Mouse (Mus musculus): Measurements from ENCODE around the gene Cstb. TPM values are rescaled to one million over a fixed set of nuclear protein-coding genes. Genes with fewer than 3 reads are reported as not detected.
A peak's percentile ranks its signal among the peaks of the same experiment; 100 is the strongest.

The Cstb gene
- polyA plus RNA-seq, 1 experiment from 2014 or later = 1,296 TPM

GRCm38 (mm10) chr10:78402301-78402922 is 23.1 kb upstream of the Cstb start:
- Histone ChIP-seq H3K4me1 (replicated peaks; ENCODE audit: control insufficient read depth, insufficient read depth, low read length) (no peaks in the 10 kb centered on the region), H3K9ac (ENCODE audit: low read depth, low read length) (no peak overlapping the region), H3K4me2 (replicated peaks; ENCODE audit: low read depth) (no peak overlapping the region), H3K27me3 (replicated peaks; ENCODE audit: control insufficient read depth, insufficient read depth, low read length) (no peaks in the 10 kb centered on the region), H3K27ac (ENCODE audit: low read depth, low read length) (no peak overlapping the region), H3K9me3 (ENCODE audit: control insufficient read depth) (no peaks in the 10 kb centered on the region), H3K4me3 (ENCODE audit: low read depth, low read length) (no peak overlapping the region), H3K36me3 (ENCODE audit: control insufficient read depth, insufficient read depth) (peaks cover 75% of the 10 kb centered on the region)
- WGBS = 93% methylated on average over 14 of the region's 14 CpGs
- no peak for TF ChIP-seq CTCF (IDR thresholded peaks at IDR 0.05; ENCODE audit: low read depth)
- ATAC-seq = no peak

GRCm38 (mm10) chr10:78406152-78406551 is 19.3 kb upstream of the Cstb start:
- H3K9me3 ChIP-seq (ENCODE audit: control insufficient read depth) = no peaks in the 10 kb centered on the region
- H3K27me3 ChIP-seq (replicated peaks; ENCODE audit: control insufficient read depth, insufficient read depth, low read length) = no peaks in the 10 kb centered on the region
- no peak overlapping the region for H3K9ac ChIP-seq (ENCODE audit: low read depth, low read length)
- no peaks in the 10 kb centered on the region for H3K4me1 ChIP-seq (replicated peaks; ENCODE audit: control insufficient read depth, insufficient read depth, low read length)
- H3K27ac ChIP-seq (ENCODE audit: low read depth, low read length) = no peak overlapping the region
- 90% methylated on average over 6 of the region's 6 CpGs for WGBS
- no peak overlapping the region for H3K4me3 ChIP-seq (ENCODE audit: low read depth, low read length)
- peaks cover 91% of the 10 kb centered on the region for H3K36me3 ChIP-seq (ENCODE audit: control insufficient read depth, insufficient read depth)
- H3K4me2 ChIP-seq (replicated peaks; ENCODE audit: low read depth) = no peak overlapping the region
- no peak for ATAC-seq
- TF ChIP-seq CTCF (IDR thresholded peaks at IDR 0.05; ENCODE audit: low read depth) = no peak

DNA sequence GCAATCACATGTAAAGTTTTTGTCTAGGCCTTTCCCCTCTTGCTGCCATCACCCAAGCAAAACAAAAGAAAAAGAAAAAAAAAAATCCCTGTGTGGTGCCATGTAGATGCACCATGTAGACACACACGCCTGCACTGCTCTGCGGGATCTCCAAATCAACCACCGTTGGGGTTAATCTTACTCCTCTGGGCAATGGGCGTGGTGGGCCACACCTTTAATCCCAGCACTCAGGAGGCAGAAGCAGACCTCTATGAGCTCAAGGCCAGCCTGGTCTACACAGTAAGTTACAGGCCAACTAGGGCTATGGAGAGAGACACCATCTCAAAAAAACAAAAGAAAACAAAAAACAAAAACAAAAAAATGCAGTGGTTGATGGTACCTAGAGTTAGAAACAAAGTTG is 18.3 kb upstream of the Cstb start:
- 75% methylated on average over 4 of the region's 4 CpGs for WGBS
- H3K4me1 ChIP-seq (replicated peaks; ENCODE audit: control insufficient read depth, insufficient read depth, low read length) = no peaks in the 10 kb centered on the region
- H3K4me3 ChIP-seq (ENCODE audit: low read depth, low read length) = no peak overlapping the region
- H3K9me3 ChIP-seq (ENCODE audit: control insufficient read depth) = no peaks in the 10 kb centered on the region
- H3K27ac ChIP-seq (ENCODE audit: low read depth, low read length) = no peak overlapping the region
- H3K9ac ChIP-seq (ENCODE audit: low read depth, low read length) = no peak overlapping the region
- no peak for TF ChIP-seq CTCF (IDR thresholded peaks at IDR 0.05; ENCODE audit: low read depth)
- no peak for ATAC-seq
- H3K27me3 ChIP-seq (replicated peaks; ENCODE audit: control insufficient read depth, insufficient read depth, low read length) = no peaks in the 10 kb centered on the region
- peaks cover 82% of the 10 kb centered on the region for H3K36me3 ChIP-seq (ENCODE audit: control insufficient read depth, insufficient read depth)
- no peak overlapping the region for H3K4me2 ChIP-seq (replicated peaks; ENCODE audit: low read depth)

DNA sequence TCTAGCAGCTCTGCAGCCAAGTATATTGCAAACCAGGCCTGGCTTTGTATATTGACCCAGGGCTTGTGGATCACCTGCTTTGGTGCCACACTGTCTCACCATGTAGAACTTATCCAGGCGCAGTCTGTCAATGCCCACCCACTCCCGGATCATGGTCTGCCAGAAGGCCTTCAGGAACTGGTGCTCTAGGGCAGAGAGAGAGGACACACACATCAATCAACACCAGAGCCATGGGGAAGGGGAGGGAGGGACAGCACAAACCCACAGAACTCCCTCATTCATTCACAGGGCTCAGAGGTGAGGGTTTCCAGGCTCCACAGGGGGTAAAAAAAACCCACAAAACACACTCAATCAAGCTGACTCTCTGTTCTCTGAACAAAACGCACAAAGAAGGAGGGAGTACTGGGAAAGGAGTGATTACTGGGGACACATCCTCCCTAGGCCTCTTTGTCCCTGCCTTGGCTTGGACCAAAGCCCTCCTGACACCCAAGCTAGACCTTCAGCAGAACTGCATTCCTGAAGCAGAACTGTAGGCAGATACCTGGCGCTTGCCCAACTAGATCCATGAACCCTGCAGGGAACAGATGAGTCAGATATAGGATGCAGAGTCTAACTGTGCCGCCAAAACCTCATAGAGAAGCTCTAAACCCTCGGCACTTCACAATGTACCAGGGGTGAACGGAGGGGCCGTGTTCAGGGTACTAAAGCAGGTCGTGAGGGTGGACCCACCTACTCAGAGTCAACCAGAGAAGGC is 16.3 kb upstream of the Cstb start:
- Histone ChIP-seq H3K9me3 (ENCODE audit: control insufficient read depth) (no peaks in the 10 kb centered on the region), H3K4me2 (replicated peaks; ENCODE audit: low read depth) (no peak overlapping the region), H3K36me3 (ENCODE audit: control insufficient read depth, insufficient read depth) (peaks cover 61% of the 10 kb centered on the region), H3K4me1 (replicated peaks; ENCODE audit: control insufficient read depth, insufficient read depth, low read length) (no peaks in the 10 kb centered on the region), H3K27me3 (replicated peaks; ENCODE audit: control insufficient read depth, insufficient read depth, low read length) (no peaks in the 10 kb centered on the region), H3K9ac (ENCODE audit: low read depth, low read length) (no peak overlapping the region), H3K27ac (ENCODE audit: low read depth, low read length) (no peak overlapping the region), H3K4me3 (ENCODE audit: low read depth, low read length) (no peak overlapping the region)
- ATAC-seq = no peak
- no peak for TF ChIP-seq CTCF (IDR thresholded peaks at IDR 0.05; ENCODE audit: low read depth)
- 86% methylated on average over 9 of the region's 9 CpGs for WGBS

GRCm38 (mm10) chr10:78411851-78412250 is 13.6 kb upstream of the Cstb start:
- no peak for TF ChIP-seq CTCF (IDR thresholded peaks at IDR 0.05; ENCODE audit: low read depth)
- Histone ChIP-seq H3K4me3 (ENCODE audit: low read depth, low read length) (peak overlapping the region; percentile 58), H3K27ac (ENCODE audit: low read depth, low read length) (peak overlapping the region; percentile 84; the same call in 1 of the 2 replicates), H3K9ac (ENCODE audit: low read depth, low read length) (peak overlapping the region; percentile 79), H3K4me1 (replicated peaks; ENCODE audit: control insufficient read depth, insufficient read depth, low read length) (no peaks in the 10 kb centered on the region), H3K4me2 (replicated peaks; ENCODE audit: low read depth) (peak overlapping the region; percentile 85), H3K27me3 (replicated peaks; ENCODE audit: control insufficient read depth, insufficient read depth, low read length) (no peaks in the 10 kb centered on the region), H3K9me3 (ENCODE audit: control insufficient read depth) (no peaks in the 10 kb centered on the region), H3K36me3 (ENCODE audit: control insufficient read depth, insufficient read depth) (peaks cover 37% of the 10 kb centered on the region)
- WGBS = 9% methylated on average over 8 of the region's 8 CpGs
- ATAC-seq = no peak

DNA sequence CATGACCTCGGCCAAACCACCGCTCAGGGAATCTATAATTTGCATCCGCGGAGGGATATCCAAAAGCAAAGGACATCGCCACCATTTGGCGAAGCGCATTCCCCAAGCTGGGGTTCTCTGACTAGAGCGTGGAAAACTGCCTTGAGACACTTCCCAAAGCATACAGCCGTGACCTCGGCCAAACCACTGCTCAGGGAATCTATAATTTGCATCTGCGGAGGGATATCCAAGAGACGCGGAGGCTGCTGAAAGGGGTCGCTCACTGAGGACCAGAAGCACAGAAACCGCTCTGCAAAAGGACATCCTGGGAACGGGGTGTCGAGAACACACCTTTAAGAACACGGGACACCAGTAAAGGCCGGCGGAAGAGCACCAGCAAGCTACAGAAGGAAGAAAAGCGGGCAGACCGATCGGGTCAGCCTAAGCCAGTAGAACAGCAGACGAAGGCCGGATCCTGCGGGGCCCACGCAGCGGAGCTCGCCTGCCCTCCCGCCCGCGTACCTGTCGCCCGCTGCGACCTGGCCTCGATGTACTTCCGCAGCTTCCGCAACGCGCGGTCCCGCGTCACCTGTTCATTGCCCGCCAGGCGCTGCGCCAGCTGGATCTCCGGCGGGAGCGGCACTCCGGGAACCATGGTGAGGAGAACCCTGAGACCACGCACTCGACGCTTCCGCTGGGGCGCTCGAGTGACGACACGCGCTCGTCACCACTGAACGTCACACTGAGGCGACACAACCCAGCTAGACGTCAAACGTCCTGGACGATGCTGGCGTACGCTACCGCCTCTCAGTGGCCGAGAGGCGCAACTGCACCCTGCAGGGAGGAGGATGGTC is 12.9 kb upstream of the Cstb start, which contains the start of gene Rrp1:
Rrp1 (minus strand) TSS at position 725 of the 833 bp plus-strand sequence.
- no peaks in the 10 kb centered on the region for H3K9me3 ChIP-seq (ENCODE audit: control insufficient read depth)
- peak within 1 kb of the TSS; percentile 85 for H3K4me2 ChIP-seq (replicated peaks; ENCODE audit: low read depth)
- TF ChIP-seq CTCF (IDR thresholded peaks at IDR 0.05; ENCODE audit: low read depth) = peak; percentile 100
- peak; percentile 89 for ATAC-seq
- no peaks in the 10 kb centered on the region for H3K27me3 ChIP-seq (replicated peaks; ENCODE audit: control insufficient read depth, insufficient read depth, low read length)
- peak within 1 kb of the TSS; percentile 58 for H3K4me3 ChIP-seq (ENCODE audit: low read depth, low read length)
- H3K4me1 ChIP-seq (replicated peaks; ENCODE audit: control insufficient read depth, insufficient read depth, low read length) = no peaks in the 10 kb centered on the region
- whole genome bisulfite sequencing = under 1% methylated on average over 70 of the region's 70 CpGs
- peaks cover 30% of the 10 kb centered on the region for H3K36me3 ChIP-seq (ENCODE audit: control insufficient read depth, insufficient read depth)
- H3K27ac ChIP-seq (ENCODE audit: low read depth, low read length) = peak within 1 kb of the TSS; percentile 84
- peak within 1 kb of the TSS; percentile 79 for H3K9ac ChIP-seq (ENCODE audit: low read depth, low read length)

Measured in intestine, postnatal 0 days (tissue).